Mouse (Mus musculus) megakaryocyte, embryonic 14.5 days (primary cell): ENCODE data around the gene Sh3bp4. TPM values are rescaled to one million over a fixed set of nuclear protein-coding genes. Genes with fewer than 3 reads are reported as not detected.
A peak's percentile ranks its signal among the peaks of the same experiment; 100 is the strongest.

ENCODE experiments used
- H3K27me3 ChIP-seq: replicated peaks from 2 replicates; pipeline ENCODE3; 2012; ENCODE audit warnings: inconsistent platforms
- H3K36me3 ChIP-seq: replicated peaks from 2 replicates; pipeline ENCODE3; 2012; ENCODE audit warnings: low read length, inconsistent platforms, mixed read lengths
- H3K4me1 ChIP-seq: 2 replicates; pipeline ENCODE4 v1.6.1; 2012; ENCODE audit warnings: inconsistent platforms
- H3K4me3 ChIP-seq: replicated peaks from 2 replicates; pipeline ENCODE3; 2012; ENCODE audit warnings: moderate library complexity, mild to moderate bottlenecking, inconsistent platforms
- H3K9me3 ChIP-seq: 2 replicates; pipeline ENCODE4 v1.6.1; 2012; ENCODE audit warnings: inconsistent platforms
- FLI1 ChIP-seq: IDR thresholded peaks from 2 replicates; pipeline ENCODE4 v1.6.1; 2012; ENCODE audit warnings: low read length, inconsistent platforms, mixed read lengths
- GATA1 ChIP-seq: IDR thresholded peaks from 3 replicates; pipeline ENCODE4 v1.6.1; 2012; ENCODE audit warnings: mixed read lengths, low read length, inconsistent platforms, borderline replicate concordance
- polyA plus RNA-seq: library from polyadenylated mRNA; stranded (reverse); fragments of >175 nt; gene quantifications from 2 replicates; pipeline ENCODE4 v1.2.3, GENCODE M21; 2012; ENCODE audit warnings: low replicate concordance; ENCODE audit not compliant: insufficient read depth

Sh3bp4 gene
- polyA plus RNA-seq, 1 experiment, result 0.21 TPM

- TF ChIP-seq GATA1 (no peak), FLI1 (no peak)
- Histone ChIP-seq H3K9me3 (peaks cover 17% of the 10 kb centered on the region), H3K27me3 (no peaks in the 10 kb centered on the region), H3K36me3 (no peaks in the 10 kb centered on the region), H3K4me3 (no peak overlapping the region), H3K4me1 (no peaks in the 10 kb centered on the region)
Observed at GRCm38 (mm10) chr1:89041290-89041689, 28.9 kb upstream of the Sh3bp4 start.

- no peaks in the 10 kb centered on the region for H3K4me1 ChIP-seq
- peaks cover 13% of the 10 kb centered on the region for H3K9me3 ChIP-seq
- no peaks in the 10 kb centered on the region for H3K27me3 ChIP-seq
- H3K36me3 ChIP-seq, result no peaks in the 10 kb centered on the region
- TF ChIP-seq FLI1, result no peak
- no peak for TF ChIP-seq GATA1
- no peak overlapping the region for H3K4me3 ChIP-seq
Observed at GRCm38 (mm10) chr1:89042081-89042480, 28.1 kb upstream of the Sh3bp4 start.

- TF ChIP-seq GATA1 (no peak), FLI1 (no peak)
- no peak overlapping the region for H3K4me3 ChIP-seq
- no peaks in the 10 kb centered on the region for H3K36me3 ChIP-seq
- no peaks in the 10 kb centered on the region for H3K4me1 ChIP-seq
- peaks cover 7% of the 10 kb centered on the region for H3K9me3 ChIP-seq
- no peaks in the 10 kb centered on the region for H3K27me3 ChIP-seq
Observed at GRCm38 (mm10) chr1:89042956-89043355, 27.3 kb upstream of the Sh3bp4 start.

- Histone ChIP-seq H3K4me1 (no peaks in the 10 kb centered on the region), H3K27me3 (no peaks in the 10 kb centered on the region), H3K9me3 (peaks cover 9% of the 10 kb centered on the region), H3K36me3 (no peaks in the 10 kb centered on the region), H3K4me3 (no peak overlapping the region)
- TF ChIP-seq FLI1 (no peak), GATA1 (no peak)
Observed at GRCm38 (mm10) chr1:89045403-89045802, 24.8 kb upstream of the Sh3bp4 start.

- Histone ChIP-seq H3K4me1 (no peaks in the 10 kb centered on the region), H3K27me3 (no peaks in the 10 kb centered on the region), H3K36me3 (no peaks in the 10 kb centered on the region), H3K4me3 (no peak overlapping the region), H3K9me3 (0 out of 2 replicates have a peak, but pooled peaks cover 2% of the 10 kb centered on the region)
- TF ChIP-seq FLI1, result no peak
- TF ChIP-seq GATA1, result no peak
Observed at GRCm38 (mm10) chr1:89049506-89049905, 20.7 kb upstream of the Sh3bp4 start.

- TF ChIP-seq GATA1, result no peak
- TF ChIP-seq FLI1, result no peak
- peaks cover 17% of the 10 kb centered on the region for H3K9me3 ChIP-seq
Observed at GRCm38 (mm10) chr1:89056175-89056574, 14.0 kb upstream of the Sh3bp4 start.

GRCm38 (mm10) chr1:89057430-89057829 lies 12.8 kb upstream of the Sh3bp4 start:
- Histone ChIP-seq H3K4me3 (no peak overlapping the region), H3K9me3 (peaks cover 23% of the 10 kb centered on the region), H3K27me3 (no peaks in the 10 kb centered on the region), H3K4me1 (no peaks in the 10 kb centered on the region), H3K36me3 (no peaks in the 10 kb centered on the region)
- TF ChIP-seq FLI1, result no peak
- TF ChIP-seq GATA1, result no peak

More at GRCm38 (mm10) chr1:89056175-89056574, 14.0 kb upstream of the Sh3bp4 start:
- Histone ChIP-seq H3K36me3 (no peaks in the 10 kb centered on the region), H3K4me3 (no peak overlapping the region), H3K27me3 (no peaks in the 10 kb centered on the region), H3K4me1 (no peaks in the 10 kb centered on the region)

- H3K4me1 ChIP-seq, result no peaks in the 10 kb centered on the region
- no peaks in the 10 kb centered on the region for H3K36me3 ChIP-seq
- no peaks in the 10 kb centered on the region for H3K27me3 ChIP-seq
- TF ChIP-seq FLI1 (no peak), GATA1 (no peak)
- no peak overlapping the region for H3K4me3 ChIP-seq
- H3K9me3 ChIP-seq, result peaks cover 23% of the 10 kb centered on the region
Observed at GRCm38 (mm10) chr1:89058011-89058410, 12.2 kb upstream of the Sh3bp4 start.

- Histone ChIP-seq H3K4me3 (no peak overlapping the region), H3K4me1 (no peaks in the 10 kb centered on the region), H3K9me3 (peaks cover 19% of the 10 kb centered on the region), H3K36me3 (no peaks in the 10 kb centered on the region), H3K27me3 (peaks cover 4% of the 10 kb centered on the region)
- no peak for TF ChIP-seq GATA1
- TF ChIP-seq FLI1, result no peak
Observed at GRCm38 (mm10) chr1:89062977-89063376, 7.2 kb upstream of the Sh3bp4 start.

GRCm38 (mm10) chr1:89063800-89064199 lies 6.4 kb upstream of the Sh3bp4 start:
- H3K9me3 ChIP-seq, result peaks cover 21% of the 10 kb centered on the region
- TF ChIP-seq FLI1 (no peak), GATA1 (no peak)
- H3K4me3 ChIP-seq, result no peak overlapping the region
- H3K36me3 ChIP-seq, result no peaks in the 10 kb centered on the region
- H3K27me3 ChIP-seq, result peaks cover 10% of the 10 kb centered on the region
- H3K4me1 ChIP-seq, result no peaks in the 10 kb centered on the region

- Histone ChIP-seq H3K4me3 (no peak overlapping the region), H3K9me3 (peaks cover 13% of the 10 kb centered on the region), H3K27me3 (peaks cover 56% of the 10 kb centered on the region), H3K36me3 (no peaks in the 10 kb centered on the region), H3K4me1 (peaks cover 19% of the 10 kb centered on the region)
- no peak for TF ChIP-seq FLI1
- TF ChIP-seq GATA1, result no peak
Observed at GRCm38 (mm10) chr1:89068812-89069211, 1.4 kb upstream of the Sh3bp4 start.

GRCm38 (mm10) chr1:89069479-89070102 lies 624 bp upstream of the Sh3bp4 start:
- Histone ChIP-seq H3K9me3 (peaks cover 19% of the 10 kb centered on the region), H3K4me3 (peak overlapping the region; percentile 90), H3K27me3 (peaks cover 59% of the 10 kb centered on the region), H3K36me3 (no peaks in the 10 kb centered on the region), H3K4me1 (peaks cover 19% of the 10 kb centered on the region)
- TF ChIP-seq FLI1 (no peak), GATA1 (no peak)
